Mouse (Mus musculus): Measurements from ENCODE around the gene Hpgds.

DNA sequence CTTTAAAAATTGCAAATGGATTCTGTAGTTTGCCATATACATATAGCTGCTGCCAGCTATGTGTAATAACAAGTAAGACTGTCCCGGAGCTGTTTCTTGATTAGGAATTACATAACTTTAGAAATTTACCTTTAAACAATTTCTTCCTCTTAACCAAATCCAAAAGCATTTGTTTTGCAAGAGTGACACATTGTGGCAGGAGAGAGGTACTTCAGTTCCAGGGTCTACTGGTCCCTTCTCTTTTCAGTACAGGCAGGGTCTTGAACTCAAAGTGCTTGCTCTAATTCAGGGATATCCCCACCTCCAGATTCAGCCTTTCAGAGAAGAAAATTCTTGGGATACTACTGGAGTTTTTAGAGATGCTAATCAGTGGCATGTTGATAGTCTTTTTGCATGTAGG lies 65.6 kb downstream of the Hpgds start:
- TF ChIP-seq CTCF (IDR thresholded peaks at IDR 0.05; ENCODE audit: insufficient read depth, low read depth, low read length) (no peak), POLR2A (IDR thresholded peaks at IDR 0.05; ENCODE audit: insufficient read depth, low read depth, low read length) (no peak)
